Mouse (Mus musculus): Measurements from ENCODE around the gene Slc27a4.

GRCm38 (mm10) chr2:29846911-29847310, 44.5 kb downstream of the Slc27a4 start:
- TF ChIP-seq POLR2A (IDR thresholded peaks at IDR 0.05; ENCODE audit: insufficient read length, low read depth) (no peak), POLR2AphosphoS2 (IDR thresholded peaks at IDR 0.05; ENCODE audit: insufficient read length, low read depth) (no peak), TCF12 (IDR thresholded peaks at IDR 0.05; ENCODE audit: insufficient read depth, poor library complexity, severe bottlenecking) (no peak), REST (IDR thresholded peaks at IDR 0.05; ENCODE audit: insufficient read depth, insufficient read length) (no peak), E2F4 (IDR thresholded peaks at IDR 0.05; ENCODE audit: insufficient read depth) (no peak)

All from myocyte (in vitro differentiated cells).